Mouse (Mus musculus) G1E (cell line): ENCODE measurements around the gene Usp6nl. TPM values are rescaled to one million over a fixed set of nuclear protein-coding genes. Genes with fewer than 3 reads are reported as not detected.
A peak's percentile ranks its signal among the peaks of the same experiment; 100 is the strongest.

Source experiments
- ATAC-seq: 2 replicates; pipeline ENCODE4 v1.8.0; 2016; ENCODE audit warnings: mild to moderate bottlenecking; ENCODE audit not compliant: insufficient number of reproducible peaks, poor library complexity, low FRiP score, severe bottlenecking; ENCODE audit errors: extremely low read depth
- DNase-seq: peaks from one replicate; pipeline ENCODE4 v3.0.0; 2012; ENCODE audit warnings: low spot score
- H3K27me3 ChIP-seq: 2 replicates; pipeline ENCODE4 v1.6.1; 2012; ENCODE audit warnings: mild to moderate bottlenecking, low read length, inconsistent platforms; ENCODE audit not compliant: insufficient read depth
- H3K36me3 ChIP-seq: replicated peaks from 2 replicates; pipeline ENCODE3; 2012; ENCODE audit warnings: mild to moderate bottlenecking, inconsistent platforms
- H3K4me1 ChIP-seq: 2 replicates; pipeline ENCODE4 v1.6.1; 2012; ENCODE audit warnings: low read depth, low read length, inconsistent platforms, mixed read lengths; ENCODE audit not compliant: insufficient read depth
- H3K4me3 ChIP-seq: 2 replicates; pipeline ENCODE4 v1.5.1; 2012; ENCODE audit warnings: low read depth, mild to moderate bottlenecking, inconsistent platforms, low read length, moderate library complexity, mixed read lengths
- H3K9me3 ChIP-seq: replicated peaks from 2 replicates; pipeline ENCODE4 v1.6.1; 2012; ENCODE audit warnings: inconsistent platforms
- CTCF ChIP-seq: IDR thresholded peaks from 2 replicates; pipeline ENCODE4 v1.5.1; 2012; ENCODE audit warnings: low read depth, low read length, inconsistent platforms, mixed read lengths
- GATA1 ChIP-seq: IDR thresholded peaks from 2 replicates; pipeline ENCODE4 v1.6.1; 2012; ENCODE audit warnings: borderline replicate concordance, low read length, inconsistent platforms, mixed read lengths
- GATA2 ChIP-seq: IDR thresholded peaks from 2 replicates; pipeline ENCODE4 v1.6.1; 2012; ENCODE audit warnings: low read depth, low read length, inconsistent platforms, borderline replicate concordance
- POLR2AphosphoS5 ChIP-seq: IDR thresholded peaks from 2 replicates; pipeline ENCODE4 v1.6.1; 2012; ENCODE audit warnings: low read depth, low read length, inconsistent platforms; ENCODE audit not compliant: insufficient replicate concordance
- TAL1 ChIP-seq: conservative IDR thresholded peaks from 2 replicates; pipeline ENCODE4 v1.6.1; 2012; ENCODE audit warnings: low read depth, low read length, inconsistent platforms, mixed read lengths
- polyA plus RNA-seq: library from polyadenylated mRNA; stranded (reverse); fragments of >175 nt; gene quantifications from 2 replicates; pipeline ENCODE4 v1.2.3, GENCODE M21; 2012
- total RNA-seq, 2 experiments: library from RNA; stranded (forward) in 1 of 2; stranded (reverse) in 1 of 2; fragments of 200-1000 nt in 1 of 2; fragments of >200 nt in 1 of 2; fragmentation: Nextera tagmentation in 1 of 2; gene quantifications; 2 replicates each; pipeline ENCODE4 v1.2.3; 2014 to 2017

The Usp6nl gene
- total and polyA plus RNA-seq, 3 experiments: 17.2 to 45.3 (median 17.5) TPM

DNA sequence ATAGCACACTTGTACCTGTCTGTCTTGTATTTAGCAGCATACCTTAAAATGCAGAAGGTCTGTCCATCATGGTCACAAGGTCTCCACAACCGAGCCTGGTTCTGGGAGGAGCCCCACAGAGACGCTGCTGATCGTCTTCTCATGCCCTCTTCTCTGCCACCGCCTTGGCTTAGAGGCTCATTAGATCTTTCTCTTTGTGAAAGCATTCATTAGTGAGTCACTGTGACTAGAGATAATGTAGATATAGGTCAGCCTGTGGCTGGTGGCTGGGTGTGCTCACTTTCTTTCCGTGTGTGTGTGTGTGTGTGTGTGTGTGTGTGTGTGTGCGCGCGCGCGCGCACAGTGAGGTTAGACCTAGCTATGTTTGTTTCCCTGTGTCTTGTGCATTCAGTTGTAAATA is 94.7 kb downstream of the Usp6nl start:
- Histone ChIP-seq H3K4me3 (no peak overlapping the region), H3K27me3 (no peaks in the 10 kb centered on the region), H3K4me1 (peaks cover 4% of the 10 kb centered on the region; the same call in 1 of the 2 replicates), H3K9me3 (no peaks in the 10 kb centered on the region), H3K36me3 (peaks cover 77% of the 10 kb centered on the region)
- TF ChIP-seq GATA1 (no peak), TAL1 (no peak), POLR2AphosphoS5 (no peak), GATA2 (no peak), CTCF (no peak)
- no peak for ATAC-seq
- no peak for DNase-seq

DNA sequence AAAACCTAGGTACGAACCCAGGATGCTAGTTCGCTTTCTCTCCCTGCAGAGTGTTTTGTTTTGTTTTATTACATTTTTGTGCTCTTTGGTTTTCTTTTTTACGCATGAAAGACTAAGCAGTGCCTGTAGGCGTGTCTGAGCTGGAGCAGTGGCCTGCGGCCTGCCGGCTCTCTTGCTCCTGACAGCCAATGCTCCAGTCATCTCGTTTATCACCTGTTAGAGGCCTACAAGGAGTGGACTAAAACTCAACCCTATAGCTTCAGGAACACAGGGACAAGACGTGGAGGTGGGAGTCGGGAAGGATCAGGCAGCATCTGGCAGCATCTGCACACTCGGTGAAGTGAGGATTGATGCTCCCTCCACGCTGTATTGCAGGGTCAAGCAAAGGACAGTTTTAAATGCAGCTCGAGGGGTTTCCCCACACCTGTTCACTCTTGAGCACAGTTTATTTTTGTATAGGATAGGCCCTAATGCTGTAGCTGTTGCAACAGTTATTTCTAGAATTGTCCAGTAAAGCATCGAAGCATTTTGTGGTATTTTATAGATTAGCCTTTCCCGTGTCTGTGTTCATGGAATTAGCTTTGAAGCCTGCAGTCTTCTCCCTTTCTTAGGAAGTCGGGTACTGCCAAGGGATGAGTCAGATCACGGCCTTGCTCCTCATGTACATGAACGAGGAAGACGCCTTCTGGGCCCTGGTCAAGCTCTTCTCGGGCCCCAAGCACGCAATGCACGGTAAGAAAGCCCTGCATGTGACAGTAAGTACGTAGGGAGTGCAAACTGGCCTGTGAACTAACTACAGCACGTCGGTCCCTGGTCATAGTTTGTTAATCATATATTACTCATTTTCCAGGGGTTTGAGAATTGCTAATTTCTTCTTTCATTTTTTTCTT is 101.4 kb downstream of the Usp6nl start:
- Histone ChIP-seq H3K36me3 (peaks cover 76% of the 10 kb centered on the region), H3K27me3 (no peaks in the 10 kb centered on the region), H3K4me1 (no peaks in the 10 kb centered on the region), H3K9me3 (no peaks in the 10 kb centered on the region), H3K4me3 (no peak overlapping the region)
- ATAC-seq: no peak
- TF ChIP-seq GATA2: no peak
- no peak for TF ChIP-seq TAL1
- TF ChIP-seq CTCF: no peak
- no peak for TF ChIP-seq POLR2AphosphoS5
- TF ChIP-seq GATA1: no peak
- no peak for DNase-seq

DNA sequence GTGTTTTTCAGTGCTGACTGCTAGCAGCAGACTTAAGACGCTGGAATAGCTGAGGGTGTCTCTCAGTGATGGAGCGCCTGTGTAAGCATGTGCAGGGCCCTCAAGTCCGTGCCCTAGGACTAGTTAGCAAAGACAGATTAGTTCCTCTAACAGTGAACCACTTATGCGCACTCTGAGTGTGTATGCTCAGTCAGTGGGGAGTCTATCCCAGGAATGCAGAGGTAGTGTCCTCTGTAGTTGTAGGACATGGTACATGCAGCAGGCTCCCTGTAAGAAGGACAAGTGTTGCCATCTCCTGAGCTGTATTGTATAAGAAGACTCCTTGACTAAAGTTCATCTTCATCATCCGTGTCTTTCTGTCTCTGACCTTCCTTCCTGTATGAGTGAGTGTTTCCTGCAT is 102.4 kb downstream of the Usp6nl start:
- H3K9me3 ChIP-seq: no peaks in the 10 kb centered on the region
- no peaks in the 10 kb centered on the region for H3K27me3 ChIP-seq
- ATAC-seq (no peak), DNase-seq (no peak)
- no peak overlapping the region for H3K4me3 ChIP-seq
- H3K4me1 ChIP-seq: no peaks in the 10 kb centered on the region
- no peak for TF ChIP-seq POLR2AphosphoS5
- no peak for TF ChIP-seq GATA2
- no peak for TF ChIP-seq GATA1
- TF ChIP-seq TAL1: no peak
- TF ChIP-seq CTCF: no peak
- peaks cover 77% of the 10 kb centered on the region for H3K36me3 ChIP-seq

GRCm38 (mm10) chr2:6436085-6436950 is 113.9 kb downstream of the Usp6nl start:
- Histone ChIP-seq H3K4me1 (peaks cover 2% of the 10 kb centered on the region; the same call in 1 of the 2 replicates), H3K27me3 (no peaks in the 10 kb centered on the region), H3K9me3 (no peaks in the 10 kb centered on the region), H3K4me3 (no peak overlapping the region), H3K36me3 (peaks cover 91% of the 10 kb centered on the region)
- TF ChIP-seq TAL1 (no peak), GATA2 (no peak), CTCF (no peak), GATA1 (no peak), POLR2AphosphoS5 (no peak)
- ATAC-seq (peak; percentile 49; the same call in 1 of the 2 replicates), DNase-seq (no peak)

- DNase-seq: no peak
- no peak overlapping the region for H3K4me3 ChIP-seq
- peaks cover 85% of the 10 kb centered on the region for H3K36me3 ChIP-seq
- TF ChIP-seq CTCF (no peak), GATA1 (no peak), GATA2 (no peak), TAL1 (no peak), POLR2AphosphoS5 (no peak)
- peaks cover 9% of the 10 kb centered on the region; the same call in 1 of the 2 replicates for H3K4me1 ChIP-seq
- no peak for ATAC-seq
- H3K9me3 ChIP-seq: no peaks in the 10 kb centered on the region
- H3K27me3 ChIP-seq: no peaks in the 10 kb centered on the region
Observed at GRCm38 (mm10) chr2:6441688-6442087, 119.2 kb downstream of the Usp6nl start.

DNA sequence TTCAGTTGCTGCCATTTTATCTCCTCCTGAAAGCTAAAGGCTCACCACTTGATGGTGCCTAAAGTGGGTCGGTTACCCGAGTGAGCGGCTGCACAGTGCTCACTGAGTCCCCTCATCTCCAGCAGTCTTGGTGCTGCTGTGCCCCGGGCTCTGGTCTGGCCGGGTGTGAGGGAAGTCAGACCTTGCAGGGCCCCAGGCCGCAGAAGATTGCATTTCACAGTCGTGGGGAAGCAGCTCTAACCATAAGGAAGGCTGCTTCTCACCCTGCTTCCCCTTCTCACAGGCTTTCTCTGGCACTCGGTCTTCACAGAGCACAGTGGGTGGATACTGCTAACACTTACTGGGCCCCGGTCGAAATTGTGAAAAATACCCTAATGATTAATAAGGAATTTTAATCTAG is 119.8 kb downstream of the Usp6nl start:
- DNase-seq (no peak), ATAC-seq (no peak)
- Histone ChIP-seq H3K36me3 (peaks cover 84% of the 10 kb centered on the region), H3K9me3 (no peaks in the 10 kb centered on the region), H3K27me3 (no peaks in the 10 kb centered on the region), H3K4me1 (peaks cover 9% of the 10 kb centered on the region; the same call in 1 of the 2 replicates), H3K4me3 (no peak overlapping the region)
- no peak for TF ChIP-seq POLR2AphosphoS5
- TF ChIP-seq GATA1: no peak
- TF ChIP-seq TAL1: no peak
- TF ChIP-seq CTCF: no peak
- TF ChIP-seq GATA2: no peak
